ENCODE assay signal across 8 mouse cellular contexts in genomic region chr2:143862484-143863231, GRCm38 (mm10). TPM values are rescaled to one million over a fixed set of nuclear protein-coding genes. Genes with fewer than 3 reads are reported as not detected.
A peak's percentile ranks its signal among the peaks of the same experiment; 100 is the strongest.
DNase-seq lines count a peak whose midpoint lies in the region; ATAC-seq lines count a peak whose summit lies in the region.

Gene Bfsp1, minus strand, starts transcription at chr2:143863173.

- H3K27ac ChIP-seq in forebrain, embryonic 10.5 days, result peak within 1 kb of the TSS; percentile 87
- peak within 1 kb of the TSS; percentile 92 for H3K27ac ChIP-seq in limb, embryonic 10.5 days
- no peak within 1 kb of the TSS for H3K27ac ChIP-seq in stomach, embryonic 14.5 days (ENCODE audit: low read length)

- intact Hi-C loops in heart, postnatal 10 days (cut with DNase I), result no loop called here

- peaks cover 16% of the 10 kb centered on the region for H3K4me1 ChIP-seq in forebrain, embryonic 10.5 days
- H3K4me1 ChIP-seq in limb, embryonic 10.5 days, result peaks cover 12% of the 10 kb centered on the region
- H3K4me1 ChIP-seq in stomach, embryonic 14.5 days (ENCODE audit: control insufficient read depth, insufficient read depth, low read length), result no peaks in the 10 kb centered on the region

- peak within 1 kb of the TSS; percentile 75 for H3K4me2 ChIP-seq in stomach, embryonic 14.5 days (replicated peaks; ENCODE audit: low read depth, low read length)

- WGBS in forebrain, embryonic 10.5 days, result 2% methylated on average over 86 of the region's 86 CpGs
- WGBS in limb, embryonic 10.5 days, result 4% methylated on average over 86 of the region's 86 CpGs
- 4% methylated on average over 86 of the region's 86 CpGs for WGBS in stomach, embryonic 14.5 days

- DNase-seq in B cell, adult 2 months, result peak; percentile 19 to 22
- peak; percentile 70 for DNase-seq in ZHBTc4 (ENCODE audit: low read depth, low spot score)
- peak; percentile 86 for DNase-seq in forebrain, embryonic 10.5 days (ENCODE audit: extremely low spot score, low spot score)
- DNase-seq in heart, postnatal 10 days, result peak; percentile 70 to 72
- DNase-seq in limb, embryonic 10.5 days (ENCODE audit: low spot score), result peak; percentile 68
- DNase-seq in mesoderm, embryonic 11.5 days (ENCODE audit: low read depth, low spot score), result peak; percentile 58
- DNase-seq in layer of hippocampus, adult 18-20 months (ENCODE audit: low spot score in 2 of 2), result no peak

- peak within 1 kb of the TSS; percentile 54 for H3K4me3 ChIP-seq in forebrain, embryonic 10.5 days
- H3K4me3 ChIP-seq in limb, embryonic 10.5 days, result peak within 1 kb of the TSS; percentile 57
- peak within 1 kb of the TSS; percentile 36 for H3K4me3 ChIP-seq in stomach, embryonic 14.5 days (ENCODE audit: low read depth, low read length)

- no peaks in the 10 kb centered on the region for H3K9me3 ChIP-seq in forebrain, embryonic 10.5 days
- no peaks in the 10 kb centered on the region for H3K9me3 ChIP-seq in limb, embryonic 10.5 days (replicated peaks)
- no peaks in the 10 kb centered on the region for H3K9me3 ChIP-seq in stomach, embryonic 14.5 days (ENCODE audit: control insufficient read depth, low read depth, low read length)

- ATAC-seq in stomach, embryonic 14.5 days (ENCODE audit: insufficient number of reproducible peaks, insufficient read depth, low FRiP score, low read depth), result peak; percentile 81

- H3K27me3 ChIP-seq in forebrain, embryonic 10.5 days (ENCODE audit: poor library complexity, severe bottlenecking), result peaks cover 88% of the 10 kb centered on the region
- peaks cover 29% of the 10 kb centered on the region for H3K27me3 ChIP-seq in limb, embryonic 10.5 days (ENCODE audit: low read depth, poor library complexity, severe bottlenecking)
- no peaks in the 10 kb centered on the region for H3K27me3 ChIP-seq in stomach, embryonic 14.5 days (ENCODE audit: control insufficient read depth, insufficient read depth, low read length)

- H3K36me3 ChIP-seq in forebrain, embryonic 10.5 days (replicated peaks), result no peaks in the 10 kb centered on the region
- no peaks in the 10 kb centered on the region for H3K36me3 ChIP-seq in limb, embryonic 10.5 days
- no peaks in the 10 kb centered on the region for H3K36me3 ChIP-seq in stomach, embryonic 14.5 days (ENCODE audit: control insufficient read depth, insufficient read depth, low read length)

- H3K9ac ChIP-seq in stomach, embryonic 14.5 days (replicated peaks; ENCODE audit: low read depth, low read length), result peak within 1 kb of the TSS; percentile 67

RNA-seq across cellular contexts. Expression of gene Bfsp1, which starts in this region (rescaled TPM):
- 0.74 and 0.75 TPM in 2 replicates for polyA plus RNA-seq in forebrain, embryonic 10.5 days (2016; fragmentation: Nextera tagmentation; extraction: Ambion mirVana)
- total RNA-seq in heart, postnatal 10 days (2021), result under 1 TPM; 0.62 to 0.82 TPM
- polyA plus RNA-seq in limb, embryonic 10.5 days (2016; fragmentation: Nextera tagmentation; extraction: Ambion mirVana), result 0.95 and 1.1 TPM in 2 replicates
- 0.93 and 1.6 TPM in 2 replicates for polyA plus RNA-seq in stomach, embryonic 14.5 days (2014; fragmentation: Nextera tagmentation; extraction: Ambion mirVana)
- total RNA-seq in layer of hippocampus, adult 18-20 months (2021), result 1 to 10 TPM; 1.1 to 1.5 TPM

Comparison
In these comparisons a context has a peak if more than half of its experiments do, and no peak if none do; other contexts are left out.
1. Peak in DNase-seq, H3K4me3 ChIP-seq and H3K27ac ChIP-seq in forebrain, embryonic 10.5 days; RNA of the gene not detected or under 1 TPM.
2. Peak in DNase-seq in heart, postnatal 10 days; RNA of the gene not detected or under 1 TPM.
3. DNase-seq: peak in B cell, adult 2 months (2 of 2), ZHBTc4 (single experiment), limb, embryonic 10.5 days (single experiment) and mesoderm, embryonic 11.5 days (single experiment); none in layer of hippocampus, adult 18-20 months (0 of 2).
4. Peak in every context shown above with its lines, with median percentiles within 50 percentile points of each other: H3K4me3 ChIP-seq.